ENCODE assay signal across 10 mouse cellular contexts in genomic region chr10:69916689-69917435, GRCm38 (mm10).
DNase-seq lines count a peak whose midpoint lies in the region; ATAC-seq and TF ChIP-seq lines count a peak whose summit lies in the region.
"Had no signal": no experiment of that assay in that cellular context is flagged by ENCODE, and none has a peak within 500 bp of the region (broad histone marks: within the 10 kb centered on the region; RNA-seq: fewer than 3 reads in every experiment).

No protein-coding gene starts in this region.

- peaks cover 5% of the 10 kb centered on the region; the same call in 1 of the 2 replicates for H3K4me1 ChIP-seq in heart, adult 2 months (ENCODE audit: control insufficient read depth, insufficient read depth, low read length)
- no peaks in the 10 kb centered on the region for H3K4me1 ChIP-seq in heart, embryonic 11.5 days (ENCODE audit: control insufficient read depth, insufficient read depth, low read length)
- peaks cover 6% of the 10 kb centered on the region; the same call in 1 of the 2 replicates for H3K4me1 ChIP-seq in intestine, postnatal 0 days (replicated peaks; ENCODE audit: control insufficient read depth, insufficient read depth, low read length)
- no peaks in the 10 kb centered on the region for H3K4me1 ChIP-seq in neural tube, embryonic 15.5 days
- H3K4me1 ChIP-seq: embryonic facial prominence, embryonic 15.5 days; megakaryocyte, embryonic 14.5 days had no signal

- no peak overlapping the region for H3K9ac ChIP-seq in heart, adult 2 months (ENCODE audit: low read depth, low read length)
- no peak overlapping the region for H3K9ac ChIP-seq in heart, embryonic 11.5 days (ENCODE audit: low read depth, low read length)
- H3K9ac ChIP-seq in intestine, postnatal 0 days (ENCODE audit: low read depth, low read length) = no peak overlapping the region
- H3K9ac ChIP-seq in neural tube, embryonic 15.5 days (replicated peaks) = no peak overlapping the region
- H3K9ac ChIP-seq: embryonic facial prominence, embryonic 15.5 days had no signal

- intact Hi-C loops in heart, adult 2 months (cut with DNase I) = no loop called here

- no peaks in the 10 kb centered on the region for H3K36me3 ChIP-seq in heart, adult 2 months (ENCODE audit: control insufficient read depth, insufficient read depth, low read length)
- H3K36me3 ChIP-seq in heart, embryonic 11.5 days (ENCODE audit: control insufficient read depth, insufficient read depth, low read length) = no peaks in the 10 kb centered on the region
- H3K36me3 ChIP-seq in intestine, postnatal 0 days (ENCODE audit: control insufficient read depth, insufficient read depth) = no peaks in the 10 kb centered on the region
- no peaks in the 10 kb centered on the region for H3K36me3 ChIP-seq in myocyte (ENCODE audit: control insufficient read depth, insufficient read depth)
- H3K36me3 ChIP-seq in neural tube, embryonic 15.5 days = peaks cover 16% of the 10 kb centered on the region
- H3K36me3 ChIP-seq: embryonic facial prominence, embryonic 15.5 days had no signal

- WGBS in heart, adult 2 months = 33% methylated on average over 10 of the region's 10 CpGs
- 79% methylated on average over 10 of the region's 10 CpGs for WGBS in heart, embryonic 11.5 days (ENCODE audit: insufficient replicate concordance)
- 31% methylated on average over 10 of the region's 10 CpGs for WGBS in intestine, postnatal 0 days
- 77% methylated on average over 10 of the region's 10 CpGs for WGBS in neural tube, embryonic 15.5 days

- no peaks in the 10 kb centered on the region for H3K9me3 ChIP-seq in heart, embryonic 11.5 days (replicated peaks; ENCODE audit: control insufficient read depth, low read length)
- no peaks in the 10 kb centered on the region for H3K9me3 ChIP-seq in intestine, postnatal 0 days (ENCODE audit: control insufficient read depth)
- H3K9me3 ChIP-seq in neural tube, embryonic 15.5 days (replicated peaks) = no peaks in the 10 kb centered on the region
- H3K9me3 ChIP-seq: embryonic facial prominence, embryonic 15.5 days; megakaryocyte, embryonic 14.5 days had no signal

- DNase-seq in heart, adult 2 months = peak; percentile 35 to 45
- peak; percentile 76 to 77 for DNase-seq in adrenal gland, postnatal 36 days
- DNase-seq in ovary, postnatal 10 days (ENCODE audit: low spot score) = no peak
- DNase-seq in left cerebral cortex, adult 8-10 months (ENCODE audit: low spot score in 2 of 2) = no peak

- H3K4me3 ChIP-seq in heart, adult 2 months = no peak overlapping the region
- no peak overlapping the region for H3K4me3 ChIP-seq in heart, embryonic 11.5 days (ENCODE audit: low read depth, low read length)
- no peak overlapping the region for H3K4me3 ChIP-seq in intestine, postnatal 0 days (ENCODE audit: low read depth, low read length)
- H3K4me3 ChIP-seq in myocyte = no peak overlapping the region
- H3K4me3 ChIP-seq in neural tube, embryonic 15.5 days (replicated peaks) = no peak overlapping the region
- H3K4me3 ChIP-seq: embryonic facial prominence, embryonic 15.5 days; megakaryocyte, embryonic 14.5 days had no signal

- no peak for TF ChIP-seq POLR2A in heart, adult 2 months (IDR thresholded peaks at IDR 0.05; ENCODE audit: insufficient read depth, low read depth, low read length)
- TF ChIP-seq POLR2A in myocyte (IDR thresholded peaks at IDR 0.05; ENCODE audit: insufficient read length, low read depth) = no peak

- H3ac ChIP-seq in myocyte (ENCODE audit: control insufficient read depth, insufficient read length) = no peak overlapping the region

- no peak for ATAC-seq in heart, embryonic 11.5 days (replicated peaks; ENCODE audit: insufficient number of reproducible peaks, low FRiP score, low TSS enrichment)
- peak; percentile 75 for ATAC-seq in intestine, postnatal 0 days
- ATAC-seq in neural tube, embryonic 15.5 days (ENCODE audit: low FRiP score) = no peak

- no peaks in the 10 kb centered on the region for H3K79me2 ChIP-seq in heart, adult 2 months (replicated peaks; ENCODE audit: control insufficient read depth, insufficient read depth, low read length)
- H3K79me2 ChIP-seq in myocyte (ENCODE audit: control insufficient read depth, insufficient read depth) = no peaks in the 10 kb centered on the region

- no peak for TF ChIP-seq EP300 in heart, adult 2 months (IDR thresholded peaks at IDR 0.05; ENCODE audit: insufficient read depth, low read depth, low read length)

- TF ChIP-seq CTCF in heart, adult 2 months (IDR thresholded peaks at IDR 0.05) = no peak
- TF ChIP-seq CTCF in intestine, postnatal 0 days (IDR thresholded peaks at IDR 0.05; ENCODE audit: low read depth) = no peak

- H3K4me2 ChIP-seq in heart, embryonic 11.5 days = no peak overlapping the region
- H3K4me2 ChIP-seq in intestine, postnatal 0 days (replicated peaks; ENCODE audit: low read depth) = peak overlapping the region; percentile 13; the same call in 1 of the 2 replicates
- peak overlapping the region; percentile 76 for H3K4me2 ChIP-seq in myocyte (ENCODE audit: low read depth)
- no peak overlapping the region for H3K4me2 ChIP-seq in neural tube, embryonic 15.5 days
- H3K4me2 ChIP-seq: embryonic facial prominence, embryonic 15.5 days had no signal

- H3K27ac ChIP-seq in heart, adult 2 months = peak overlapping the region; percentile 43; the same call in 1 of the 2 replicates
- H3K27ac ChIP-seq in heart, embryonic 11.5 days (ENCODE audit: low read depth, low read length) = no peak overlapping the region
- peak overlapping the region; percentile 57 for H3K27ac ChIP-seq in intestine, postnatal 0 days (ENCODE audit: low read depth, low read length)
- no peak overlapping the region for H3K27ac ChIP-seq in neural tube, embryonic 15.5 days (replicated peaks)
- H3K27ac ChIP-seq: embryonic facial prominence, embryonic 15.5 days had no signal

- H3K27me3 ChIP-seq in heart, adult 2 months (ENCODE audit: control insufficient read depth, insufficient read depth, low read length) = no peaks in the 10 kb centered on the region
- no peaks in the 10 kb centered on the region for H3K27me3 ChIP-seq in heart, embryonic 11.5 days (ENCODE audit: control insufficient read depth, insufficient read depth, low read length)
- no peaks in the 10 kb centered on the region for H3K27me3 ChIP-seq in intestine, postnatal 0 days (replicated peaks; ENCODE audit: control insufficient read depth, insufficient read depth, low read length)
- H3K27me3 ChIP-seq in myocyte (ENCODE audit: control insufficient read depth, insufficient read depth, insufficient read length) = no peaks in the 10 kb centered on the region
- no peaks in the 10 kb centered on the region for H3K27me3 ChIP-seq in neural tube, embryonic 15.5 days (replicated peaks)
- H3K27me3 ChIP-seq: embryonic facial prominence, embryonic 15.5 days; megakaryocyte, embryonic 14.5 days had no signal

TF ChIP-seq in myocyte, 11 proteins besides CTCF, POLR2A, EP300 and RAD21:
- TF ChIP-seq TCF3 (IDR thresholded peaks at IDR 0.05; ENCODE audit: insufficient read length, low read depth) = no peak
- TF ChIP-seq TCF12 (IDR thresholded peaks at IDR 0.05; ENCODE audit: insufficient read depth, poor library complexity, severe bottlenecking) = no peak
- peak; percentile 53 for TF ChIP-seq USF1 (IDR thresholded peaks at IDR 0.05; ENCODE audit: low read depth)
- no peak for TF ChIP-seq SRF (IDR thresholded peaks at IDR 0.05; ENCODE audit: control insufficient read depth, insufficient read length, low read depth)
- no peak for TF ChIP-seq REST (IDR thresholded peaks at IDR 0.05; ENCODE audit: insufficient read depth, insufficient read length)
- no peak for TF ChIP-seq CEBPB (IDR thresholded peaks at IDR 0.05; ENCODE audit: insufficient read depth, poor library complexity, severe bottlenecking)
- TF ChIP-seq MYOD1 (IDR thresholded peaks at IDR 0.05; ENCODE audit: control insufficient read depth in 1 of 3, insufficient read length in 2 of 3, low read depth in 2 of 3) = peak in 2 of 3 experiments; percentile 65 to 67
- TF ChIP-seq MYOG (IDR thresholded peaks at IDR 0.05; ENCODE audit: control insufficient read depth in 1 of 3, insufficient read depth in 1 of 3, insufficient read length in 2 of 3, low read depth in 2 of 3) = peak in 2 of 3 experiments; percentile 5 to 45
- TF ChIP-seq POLR2AphosphoS2 (IDR thresholded peaks at IDR 0.05; ENCODE audit: insufficient read length, low read depth) = no peak
- TF ChIP-seq E2F4 (IDR thresholded peaks at IDR 0.05; ENCODE audit: insufficient read depth) = no peak
- TF ChIP-seq MAX (IDR thresholded peaks at IDR 0.05; ENCODE audit: low read depth) = no peak

Comparison
In these comparisons a context has a peak if more than half of its experiments do, and no peak if none do; other contexts are left out.
1. H3K27ac ChIP-seq: peak in heart, adult 2 months (single experiment) and intestine, postnatal 0 days (single experiment); none in heart, embryonic 11.5 days (single experiment) and neural tube, embryonic 15.5 days (single experiment).
2. DNase-seq: peak in heart, adult 2 months (2 of 2) and adrenal gland, postnatal 36 days (2 of 2); none in ovary, postnatal 10 days (single experiment) and left cerebral cortex, adult 8-10 months (0 of 2).
3. H3K4me2 ChIP-seq: peak in intestine, postnatal 0 days (single experiment) and myocyte (single experiment); none in heart, embryonic 11.5 days (single experiment) and neural tube, embryonic 15.5 days (single experiment).